Mouse (Mus musculus) E14TG2a.4 (cell line): ENCODE measurements at regions not wholly inside any gene's neighbourhood (a gene's known extent, or its start where the extent isn't known, plus 50 kb on each side); places are given as distances from the start of the nearest gene placed in this dataset.

ENCODE experiments used
- H3K27me3 ChIP-seq: 2 replicates; pipeline ENCODE4 v1.6.1; 2014; ENCODE audit warnings: low read length, control low read depth; ENCODE audit not compliant: insufficient read depth
- H3K36me3 ChIP-seq: 2 replicates; pipeline ENCODE4 v1.6.1; 2014; ENCODE audit warnings: low read length, control low read depth; ENCODE audit not compliant: insufficient read depth
- H3K4me1 ChIP-seq: replicated peaks from 2 replicates; pipeline ENCODE4 v1.6.1; 2014; ENCODE audit warnings: low read depth, low read length, control low read depth
- H3K4me3 ChIP-seq: replicated peaks from 2 replicates; pipeline ENCODE4 v1.5.1; 2014; ENCODE audit warnings: mild to moderate bottlenecking, low read length
- H3K9me3 ChIP-seq: 2 replicates; pipeline ENCODE4 v1.6.1; 2014; ENCODE audit warnings: low read length, control low read depth
- CTCF ChIP-seq: conservative IDR thresholded peaks from 2 replicates; pipeline ENCODE4 v1.5.1; 2014; ENCODE audit warnings: low read length
- NANOG ChIP-seq: IDR thresholded peaks from 2 replicates; pipeline ENCODE4 v1.6.1; 2014; ENCODE audit warnings: borderline replicate concordance, low read length, mixed read lengths
- POU5F1 ChIP-seq: IDR thresholded peaks from 2 replicates; pipeline ENCODE4 v1.6.1; 2014; ENCODE audit warnings: low read length, borderline replicate concordance

GRCm38 (mm10) chr13:69230361-69230943, 231.1 kb upstream of the Adcy2 start:
- Histone ChIP-seq H3K36me3 (no peaks in the 10 kb centered on the region), H3K4me1 (no peaks in the 10 kb centered on the region), H3K4me3 (no peak overlapping the region), H3K27me3 (no peaks in the 10 kb centered on the region), H3K9me3 (no peaks in the 10 kb centered on the region)
- TF ChIP-seq NANOG: no peak
- TF ChIP-seq POU5F1: no peak
- TF ChIP-seq CTCF: no peak

GRCm38 (mm10) chr13:69236386-69236785, 237.0 kb upstream of the Adcy2 start:
- Histone ChIP-seq H3K9me3 (no peaks in the 10 kb centered on the region), H3K36me3 (no peaks in the 10 kb centered on the region), H3K4me1 (no peaks in the 10 kb centered on the region)

GRCm38 (mm10) chr13:69237918-69238317, 238.6 kb upstream of the Adcy2 start:
- no peak for TF ChIP-seq POU5F1
- no peak for TF ChIP-seq CTCF
- TF ChIP-seq NANOG: no peak
- Histone ChIP-seq H3K27me3 (no peaks in the 10 kb centered on the region), H3K4me1 (no peaks in the 10 kb centered on the region), H3K36me3 (no peaks in the 10 kb centered on the region), H3K4me3 (no peak overlapping the region), H3K9me3 (no peaks in the 10 kb centered on the region)

More at GRCm38 (mm10) chr13:69236386-69236785, 237.0 kb upstream of the Adcy2 start:
- no peak overlapping the region for H3K4me3 ChIP-seq
- no peaks in the 10 kb centered on the region for H3K27me3 ChIP-seq
- no peak for TF ChIP-seq CTCF
- no peak for TF ChIP-seq POU5F1
- no peak for TF ChIP-seq NANOG

GRCm38 (mm10) chr13:69239261-69239915, 240.0 kb upstream of the Adcy2 start:
- H3K9me3 ChIP-seq: no peaks in the 10 kb centered on the region
- no peak overlapping the region for H3K4me3 ChIP-seq
- H3K36me3 ChIP-seq: no peaks in the 10 kb centered on the region
- no peaks in the 10 kb centered on the region for H3K27me3 ChIP-seq
- H3K4me1 ChIP-seq: no peaks in the 10 kb centered on the region
- no peak for TF ChIP-seq CTCF
- TF ChIP-seq NANOG: no peak
- TF ChIP-seq POU5F1: no peak

GRCm38 (mm10) chr13:69242544-69243296, 243.4 kb upstream of the Adcy2 start:
- Histone ChIP-seq H3K4me3 (no peak overlapping the region), H3K27me3 (no peaks in the 10 kb centered on the region), H3K36me3 (no peaks in the 10 kb centered on the region), H3K9me3 (no peaks in the 10 kb centered on the region), H3K4me1 (no peaks in the 10 kb centered on the region)
- TF ChIP-seq POU5F1 (no peak), CTCF (no peak), NANOG (no peak)

- Histone ChIP-seq H3K4me3 (no peak overlapping the region), H3K4me1 (no peaks in the 10 kb centered on the region), H3K36me3 (no peaks in the 10 kb centered on the region), H3K9me3 (peaks cover 3% of the 10 kb centered on the region), H3K27me3 (no peaks in the 10 kb centered on the region)
- no peak for TF ChIP-seq POU5F1
- no peak for TF ChIP-seq CTCF
- TF ChIP-seq NANOG: no peak
Measured at GRCm38 (mm10) chr13:69250334-69251129, 251.2 kb upstream of the Adcy2 start.

GRCm38 (mm10) chr13:69251130-69251561, 251.8 kb upstream of the Adcy2 start:
- Histone ChIP-seq H3K27me3 (no peaks in the 10 kb centered on the region), H3K4me1 (no peaks in the 10 kb centered on the region), H3K9me3 (peaks cover 9% of the 10 kb centered on the region), H3K36me3 (no peaks in the 10 kb centered on the region), H3K4me3 (no peak overlapping the region)
- TF ChIP-seq CTCF (no peak), NANOG (no peak)

- Histone ChIP-seq H3K27me3 (no peaks in the 10 kb centered on the region), H3K4me1 (no peaks in the 10 kb centered on the region), H3K9me3 (peaks cover 18% of the 10 kb centered on the region), H3K36me3 (no peaks in the 10 kb centered on the region), H3K4me3 (no peak overlapping the region)
- TF ChIP-seq POU5F1 (no peak), NANOG (no peak), CTCF (no peak)
Measured at GRCm38 (mm10) chr13:69252335-69252734, 253.0 kb upstream of the Adcy2 start.
